Mouse (Mus musculus): ENCODE results near the gene Pgpep1. TPM values are rescaled to one million over a fixed set of nuclear protein-coding genes. Genes with fewer than 3 reads are reported as not detected.
A peak's percentile ranks its signal among the peaks of the same experiment; 100 is the strongest.

Pgpep1 gene
- total RNA-seq, 1 experiment: 21.4 TPM

GRCm38 (mm10) chr8:70674716-70675115 lies 14.5 kb upstream of the Pgpep1 start:
- DNase-seq (ENCODE audit: low read depth, low spot score): no peak
- in situ Hi-C loops (cut with MboI; ENCODE audit: low sequenced_read_pairs in 2 of 2, unreplicated experiment in 2 of 2): no loop called here
- H3K4me1 ChIP-seq (ENCODE audit: control insufficient read depth in 2 of 2, insufficient read depth in 2 of 2, low read length in 2 of 2, poor library complexity in 1 of 2): peaks cover 19 to 38% of the 10 kb centered on the region in 2 experiments
- no peaks in the 10 kb centered on the region for H3K9me3 ChIP-seq (ENCODE audit: control insufficient read depth, insufficient read depth, low read depth, low read length)
- H3K4me3 ChIP-seq (ENCODE audit: insufficient read depth in 1 of 2, low read depth in 1 of 2, low read length in 2 of 2, poor library complexity in 1 of 2, severe bottlenecking in 1 of 2): peak overlapping the region; percentile 19 to 97; a peak in 3 of 4 replicates
- peaks cover 30% of the 10 kb centered on the region; the same call in 1 of the 2 replicates for H3K36me3 ChIP-seq (ENCODE audit: control insufficient read depth, insufficient read depth, low read length, poor library complexity, severe bottlenecking)
- H3K27ac ChIP-seq (ENCODE audit: insufficient read depth, low read depth, low read length, poor library complexity, severe bottlenecking): peak overlapping the region; percentile 99
- H3K9ac ChIP-seq (ENCODE audit: insufficient read depth, low read depth, low read length, poor library complexity, severe bottlenecking): peak overlapping the region; percentile 99
- TF ChIP-seq ZC3H11A (IDR thresholded peaks at IDR 0.05; ENCODE audit: borderline replicate concordance, low read depth, low read length): no peak
- no peak for TF ChIP-seq ZNF384 (IDR thresholded peaks at IDR 0.05; ENCODE audit: low read depth, low read length)
- TF ChIP-seq CHD2 (IDR thresholded peaks at IDR 0.05; ENCODE audit: low read depth, low read length): no peak
- no peak for TF ChIP-seq HCFC1 (IDR thresholded peaks at IDR 0.05; ENCODE audit: borderline replicate concordance, insufficient read depth, low read length)
- no peak for TF ChIP-seq MAFK (IDR thresholded peaks at IDR 0.05; ENCODE audit: insufficient read depth, low read depth, low read length)

- H3K4me3 ChIP-seq (ENCODE audit: insufficient read depth in 1 of 2, low read depth in 1 of 2, low read length in 2 of 2, poor library complexity in 1 of 2, severe bottlenecking in 1 of 2): peak overlapping the region; percentile 94 to 97
- no peak for TF ChIP-seq MAFK (IDR thresholded peaks at IDR 0.05; ENCODE audit: insufficient read depth, low read depth, low read length)
- H3K4me1 ChIP-seq (ENCODE audit: control insufficient read depth in 2 of 2, insufficient read depth in 2 of 2, low read length in 2 of 2, poor library complexity in 1 of 2): peaks cover 16 to 34% of the 10 kb centered on the region in 2 experiments
- peak overlapping the region; percentile 99 for H3K9ac ChIP-seq (ENCODE audit: insufficient read depth, low read depth, low read length, poor library complexity, severe bottlenecking)
- in situ Hi-C loops (cut with MboI; ENCODE audit: low sequenced_read_pairs in 2 of 2, unreplicated experiment in 2 of 2): no loop called here
- peaks cover 25% of the 10 kb centered on the region; the same call in 1 of the 2 replicates for H3K36me3 ChIP-seq (ENCODE audit: control insufficient read depth, insufficient read depth, low read length, poor library complexity, severe bottlenecking)
- H3K27ac ChIP-seq (ENCODE audit: insufficient read depth, low read depth, low read length, poor library complexity, severe bottlenecking): peak overlapping the region; percentile 99
- DNase-seq (ENCODE audit: low read depth, low spot score): no peak
- H3K9me3 ChIP-seq (ENCODE audit: control insufficient read depth, insufficient read depth, low read depth, low read length): no peaks in the 10 kb centered on the region
These were observed 13.9 kb upstream of the Pgpep1 start for GRCm38 (mm10) chr8:70674109-70674508.

- H3K36me3 ChIP-seq (ENCODE audit: control insufficient read depth, insufficient read depth, low read length, poor library complexity, severe bottlenecking): peaks cover 16% of the 10 kb centered on the region; the same call in 1 of the 2 replicates
- no peaks in the 10 kb centered on the region for H3K9me3 ChIP-seq (ENCODE audit: control insufficient read depth, insufficient read depth, low read depth, low read length)
- H3K4me3 ChIP-seq (ENCODE audit: insufficient read depth in 1 of 2, low read depth in 1 of 2, low read length in 2 of 2, poor library complexity in 1 of 2, severe bottlenecking in 1 of 2): peak within 1 kb of the TSS; percentile 94 to 97
- peak; percentile 97 for DNase-seq (ENCODE audit: low read depth, low spot score)
- H3K4me1 ChIP-seq (ENCODE audit: control insufficient read depth in 2 of 2, insufficient read depth in 2 of 2, low read length in 2 of 2, poor library complexity in 1 of 2): peaks cover 16 to 34% of the 10 kb centered on the region in 2 experiments
- in situ Hi-C loops (cut with MboI; ENCODE audit: low sequenced_read_pairs in 2 of 2, unreplicated experiment in 2 of 2): no loop called here
- H3K9ac ChIP-seq (ENCODE audit: insufficient read depth, low read depth, low read length, poor library complexity, severe bottlenecking): peak within 1 kb of the TSS; percentile 99
- TF ChIP-seq HCFC1 (IDR thresholded peaks at IDR 0.05; ENCODE audit: borderline replicate concordance, insufficient read depth, low read length) (peak; percentile 14; the same call in 1 of the 2 replicates), MAFK (IDR thresholded peaks at IDR 0.05; ENCODE audit: insufficient read depth, low read depth, low read length) (no peak), ZC3H11A (IDR thresholded peaks at IDR 0.05; ENCODE audit: borderline replicate concordance, low read depth, low read length) (no peak; the same call in 1 of the 2 replicates), CHD2 (IDR thresholded peaks at IDR 0.05; ENCODE audit: low read depth, low read length) (peak; percentile 88), ZNF384 (IDR thresholded peaks at IDR 0.05; ENCODE audit: low read depth, low read length) (no peak)
- peak within 1 kb of the TSS; percentile 99 for H3K27ac ChIP-seq (ENCODE audit: insufficient read depth, low read depth, low read length, poor library complexity, severe bottlenecking)
These were observed 13.1 kb upstream of the Pgpep1 start, which contains the start of gene Lsm4 for GRCm38 (mm10) chr8:70673079-70673856. TSS of gene Lsm4 (plus strand) at chr8:70673248.

- Histone ChIP-seq H3K9me3 (ENCODE audit: control insufficient read depth, insufficient read depth, low read depth, low read length) (no peaks in the 10 kb centered on the region), H3K9ac (ENCODE audit: insufficient read depth, low read depth, low read length, poor library complexity, severe bottlenecking) (peak overlapping the region; percentile 76), H3K4me1 (ENCODE audit: control insufficient read depth in 2 of 2, insufficient read depth in 2 of 2, low read length in 2 of 2, poor library complexity in 1 of 2) (peaks cover 16 to 28% of the 10 kb centered on the region in 2 experiments), H3K4me3 (ENCODE audit: insufficient read depth in 1 of 2, low read depth in 1 of 2, low read length in 2 of 2, poor library complexity in 1 of 2, severe bottlenecking in 1 of 2) (peak overlapping the region; percentile 54 to 67), H3K36me3 (ENCODE audit: control insufficient read depth, insufficient read depth, low read length, poor library complexity, severe bottlenecking) (peaks cover 9% of the 10 kb centered on the region; the same call in 1 of the 2 replicates), H3K27ac (ENCODE audit: insufficient read depth, low read depth, low read length, poor library complexity, severe bottlenecking) (peak overlapping the region; percentile 64; the same call in 1 of the 2 replicates)
- TF ChIP-seq ZC3H11A (IDR thresholded peaks at IDR 0.05; ENCODE audit: borderline replicate concordance, low read depth, low read length) (0 out of 2 replicates have a peak, but pooled peaks have one; percentile 24), MAFK (IDR thresholded peaks at IDR 0.05; ENCODE audit: insufficient read depth, low read depth, low read length) (no peak), CHD2 (IDR thresholded peaks at IDR 0.05; ENCODE audit: low read depth, low read length) (no peak)
- DNase-seq (ENCODE audit: low read depth, low spot score): no peak
- in situ Hi-C loops (cut with MboI; ENCODE audit: low sequenced_read_pairs in 2 of 2, unreplicated experiment in 2 of 2): no loop called here
These were observed 12.3 kb upstream of the Pgpep1 start for GRCm38 (mm10) chr8:70672325-70673078.

All from ES-E14 (cell line).